In genomic region chr2:155223145-155223544, GRCm38 (mm10) we compare ENCODE assay signal across 23 mouse cellular contexts. TPM values are rescaled to one million over a fixed set of nuclear protein-coding genes. Genes with fewer than 3 reads are reported as not detected.
DNase-seq lines count a peak whose midpoint lies in the region; ATAC-seq and TF ChIP-seq lines count a peak whose summit lies in the region.
"Had no signal": no experiment of that assay in that cellular context is flagged by ENCODE, and none has a peak within 500 bp of the region (broad histone marks: within the 10 kb centered on the region; RNA-seq: fewer than 3 reads in every experiment).

No protein-coding gene starts in this region.

- H3K9ac ChIP-seq in heart, embryonic 14.5 days (ENCODE audit: low read length), result no peak overlapping the region
- no peak overlapping the region for H3K9ac ChIP-seq in heart, postnatal 0 days (replicated peaks; ENCODE audit: low read depth, low read length)
- H3K9ac ChIP-seq: forebrain, postnatal 0 days; hindbrain, embryonic 14.5 days had no signal

- no peak for ATAC-seq in heart, embryonic 14.5 days (ENCODE audit: insufficient number of reproducible peaks, insufficient read depth, low FRiP score, low read depth)
- peak; percentile 68 for ATAC-seq in heart, postnatal 0 days (ENCODE audit: insufficient read depth, low read depth)
- ATAC-seq: activated CD4-positive, CD25-positive, alpha-beta regulatory T cell, adult 4 months; forebrain, embryonic 14.5 days; forebrain, postnatal 0 days; hindbrain, postnatal 0 days; inflammation-experienced regulatory T-cells, adult 6 months had no signal

- H3K4me1 ChIP-seq in heart, embryonic 14.5 days (ENCODE audit: control insufficient read depth in 2 of 2, insufficient read depth in 2 of 2, low read length in 2 of 2), result peaks cover 4 to 20% of the 10 kb centered on the region in 2 experiments
- H3K4me1 ChIP-seq in heart, postnatal 0 days (ENCODE audit: control insufficient read depth, insufficient read depth), result peaks cover 12% of the 10 kb centered on the region
- H3K4me1 ChIP-seq in heart, embryonic 10.5 days, result no peaks in the 10 kb centered on the region
- peaks cover 11% of the 10 kb centered on the region for H3K4me1 ChIP-seq in bone marrow macrophage, adult 2 months (ENCODE audit: control insufficient read depth, insufficient read depth, low read length)
- no peaks in the 10 kb centered on the region for H3K4me1 ChIP-seq in midbrain, embryonic 10.5 days

- peaks cover 89% of the 10 kb centered on the region for H3K36me3 ChIP-seq in heart, embryonic 14.5 days (ENCODE audit: control insufficient read depth, insufficient read depth, low read length)
- peaks cover 75% of the 10 kb centered on the region for H3K36me3 ChIP-seq in heart, postnatal 0 days (replicated peaks; ENCODE audit: control insufficient read depth, insufficient read depth, low read length)
- peaks cover 82% of the 10 kb centered on the region for H3K36me3 ChIP-seq in heart, embryonic 10.5 days
- H3K36me3 ChIP-seq in midbrain, embryonic 10.5 days, result peaks cover 98% of the 10 kb centered on the region

- no peaks in the 10 kb centered on the region for H3K9me3 ChIP-seq in heart, embryonic 14.5 days (ENCODE audit: control insufficient read depth, low read length)
- H3K9me3 ChIP-seq in heart, postnatal 0 days (replicated peaks; ENCODE audit: control insufficient read depth, low read length), result no peaks in the 10 kb centered on the region
- no peaks in the 10 kb centered on the region for H3K9me3 ChIP-seq in heart, embryonic 10.5 days
- no peaks in the 10 kb centered on the region for H3K9me3 ChIP-seq in midbrain, embryonic 10.5 days (replicated peaks)

- TF ChIP-seq EP300 in heart, postnatal 0 days (IDR thresholded peaks at IDR 0.05; ENCODE audit: low read depth), result no peak

- no peak for TF ChIP-seq CTCF in gastrocnemius, adult 2 months (IDR thresholded peaks at IDR 0.05)
- TF ChIP-seq CTCF in heart, postnatal 0 days (IDR thresholded peaks at IDR 0.05; ENCODE audit: low read depth), result no peak
- no peak for TF ChIP-seq CTCF in bone marrow macrophage, adult 2 months (IDR thresholded peaks at IDR 0.05; ENCODE audit: low read depth, low read length)

- intact Hi-C loops in gastrocnemius, adult 2 months (cut with DNase I), result no loop called here
- intact Hi-C loops in gastrocnemius, postnatal 36 days (cut with DNase I), result no loop called here
- intact Hi-C loops in heart, postnatal 10 days (cut with DNase I), result no loop called here

- H3K4me3 ChIP-seq in gastrocnemius, adult 2 months, result no peak overlapping the region
- H3K4me3 ChIP-seq in heart, embryonic 14.5 days (ENCODE audit: control insufficient read depth in 1 of 2, insufficient read depth in 1 of 2, low read depth in 1 of 2, low read length in 2 of 2), result no peak overlapping the region
- H3K4me3 ChIP-seq in heart, postnatal 0 days (ENCODE audit: low read depth, low read length), result no peak overlapping the region
- no peak overlapping the region for H3K4me3 ChIP-seq in heart, embryonic 10.5 days
- no peak overlapping the region for H3K4me3 ChIP-seq in bone marrow macrophage, adult 2 months (ENCODE audit: insufficient read depth, low read length)
- H3K4me3 ChIP-seq in midbrain, embryonic 10.5 days, result no peak overlapping the region

- TF ChIP-seq POLR2A in bone marrow macrophage, adult 2 months (IDR thresholded peaks at IDR 0.05; ENCODE audit: borderline replicate concordance, low read depth, low read length), result no peak

- no peak overlapping the region for H3K4me2 ChIP-seq in heart, embryonic 14.5 days (ENCODE audit: low read length)
- H3K4me2 ChIP-seq in heart, postnatal 0 days (ENCODE audit: low read depth, low read length), result no peak overlapping the region
- H3K4me2 ChIP-seq: hindbrain, embryonic 14.5 days had no signal

- DNase-seq in gastrocnemius, adult 2 months, result no peak
- no peak for DNase-seq in gastrocnemius, postnatal 36 days
- no peak for DNase-seq in heart, postnatal 10 days
- DNase-seq in heart, postnatal 0 days (ENCODE audit: low spot score), result peak; percentile 51
- DNase-seq in heart, embryonic 10.5 days (ENCODE audit: low spot score), result no peak
- DNase-seq in midbrain, embryonic 10.5 days (ENCODE audit: low spot score), result no peak
- DNase-seq: adrenal gland, adult 8-10 months; adrenal gland, postnatal 25 days; cerebellum, adult 18-20 months; cerebellum, adult 9-10 months; cerebellum, postnatal 14 days; forebrain, postnatal 0 days; gastrocnemius, postnatal 25 days; heart, postnatal 4 days; kidney, adult 11 months; kidney, adult 8-10 months had no signal

- H3K27ac ChIP-seq in gastrocnemius, adult 2 months, result peak overlapping the region; percentile 74
- peak overlapping the region; percentile 5 to 70; a peak in 3 of 4 replicates for H3K27ac ChIP-seq in heart, embryonic 14.5 days (replicated peaks in 1 of 2; ENCODE audit: control insufficient read depth in 1 of 2, insufficient read depth in 1 of 2, low read depth in 2 of 2, low read length in 2 of 2)
- H3K27ac ChIP-seq in heart, postnatal 0 days (ENCODE audit: low read depth), result peak overlapping the region; percentile 64
- no peak overlapping the region for H3K27ac ChIP-seq in heart, embryonic 10.5 days
- H3K27ac ChIP-seq in bone marrow macrophage, adult 2 months (ENCODE audit: insufficient read depth, low read depth, low read length), result peak overlapping the region; percentile 53; the same call in 1 of the 2 replicates
- no peak overlapping the region for H3K27ac ChIP-seq in midbrain, embryonic 10.5 days (replicated peaks)
- H3K27ac ChIP-seq: hindbrain, embryonic 14.5 days; hindbrain, postnatal 0 days had no signal

- 64% methylated on average over 2 of the region's 2 CpGs for WGBS in heart, embryonic 14.5 days
- WGBS in heart, postnatal 0 days, result 56% methylated on average over 2 of the region's 2 CpGs
- whole genome bisulfite sequencing in heart, embryonic 10.5 days, result 77% methylated on average over 2 of the region's 2 CpGs
- 95% methylated on average over 2 of the region's 2 CpGs for WGBS in midbrain, embryonic 10.5 days

- no peaks in the 10 kb centered on the region for H3K27me3 ChIP-seq in heart, embryonic 14.5 days (ENCODE audit: control insufficient read depth, insufficient read depth, low read length)
- no peaks in the 10 kb centered on the region for H3K27me3 ChIP-seq in heart, postnatal 0 days (ENCODE audit: control insufficient read depth, insufficient read depth, low read length)
- no peaks in the 10 kb centered on the region for H3K27me3 ChIP-seq in heart, embryonic 10.5 days (ENCODE audit: insufficient read depth, poor library complexity, severe bottlenecking)
- no peaks in the 10 kb centered on the region for H3K27me3 ChIP-seq in midbrain, embryonic 10.5 days (ENCODE audit: low read depth, poor library complexity, severe bottlenecking)

RNA-seq across cellular contexts. Expression of gene Dynlrb1, which starts 13.2 kb away (rescaled TPM):
- 100 to 1,000 TPM; 100 to 128 TPM for total RNA-seq in gastrocnemius, adult 2 months (2021)
- total RNA-seq in gastrocnemius, postnatal 36 days (2021), result 100 to 1,000 TPM in 1 of 2 experiments, 10 to 100 TPM in 1; 94.2 to 104 TPM
- polyA plus RNA-seq in heart, embryonic 14.5 days (2014; fragmentation: Nextera tagmentation; extraction: Ambion mirVana), result 491 and 511 TPM in 2 replicates
- 100 to 1,000 TPM; 201 to 224 TPM for total RNA-seq in heart, postnatal 10 days (2021)
- total RNA-seq in heart, postnatal 0 days (2014; rRNA removed; ENCODE audit: low replicate concordance), result 159 and 215 TPM in 2 replicates
- polyA plus RNA-seq in heart, postnatal 0 days (2015; fragmentation: Nextera tagmentation; extraction: Ambion mirVana), result 423 and 444 TPM in 2 replicates
- 380 and 389 TPM in 2 replicates for polyA plus RNA-seq in heart, embryonic 10.5 days (2016; fragmentation: Nextera tagmentation; extraction: Ambion mirVana)
- polyA plus RNA-seq in bone marrow macrophage, adult 2 months (2012; ENCODE audit: insufficient read depth, insufficient read length, missing spikeins), result 241 and 280 TPM in 2 replicates
- polyA plus RNA-seq in midbrain, embryonic 10.5 days (2016; fragmentation: Nextera tagmentation; extraction: Ambion mirVana), result 422 and 437 TPM in 2 replicates

RNA-seq across cellular contexts. Expression of gene Map1lc3a, which starts 53.0 kb away (rescaled TPM):
- total RNA-seq in gastrocnemius, adult 2 months (2021), result 100 to 1,000 TPM; 267 to 277 TPM
- total RNA-seq in gastrocnemius, postnatal 36 days (2021), result 100 to 1,000 TPM; 259 to 263 TPM
- 359 and 441 TPM in 2 replicates for polyA plus RNA-seq in heart, embryonic 14.5 days (2014; fragmentation: Nextera tagmentation; extraction: Ambion mirVana)
- total RNA-seq in heart, postnatal 10 days (2021), result 100 to 1,000 TPM; 594 to 650 TPM
- total RNA-seq in heart, postnatal 0 days (2014; rRNA removed; ENCODE audit: low replicate concordance), result 673 and 815 TPM in 2 replicates
- polyA plus RNA-seq in heart, postnatal 0 days (2015; fragmentation: Nextera tagmentation; extraction: Ambion mirVana), result 946 and 987 TPM in 2 replicates
- polyA plus RNA-seq in heart, embryonic 10.5 days (2016; fragmentation: Nextera tagmentation; extraction: Ambion mirVana), result 140 and 172 TPM in 2 replicates
- polyA plus RNA-seq in bone marrow macrophage, adult 2 months (2012; ENCODE audit: insufficient read depth, insufficient read length, missing spikeins), result 39.6 and 39.8 TPM in 2 replicates
- polyA plus RNA-seq in midbrain, embryonic 10.5 days (2016; fragmentation: Nextera tagmentation; extraction: Ambion mirVana), result 106 and 135 TPM in 2 replicates

Comparison
In these comparisons a context has a peak if more than half of its experiments do, and no peak if none do; other contexts are left out.
1. H3K27ac ChIP-seq: peak in gastrocnemius, adult 2 months (single experiment), heart, embryonic 14.5 days (2 of 2), heart, postnatal 0 days (single experiment) and bone marrow macrophage, adult 2 months (single experiment); none in heart, embryonic 10.5 days (single experiment) and midbrain, embryonic 10.5 days (single experiment).